ENCODE assay signal across 20 mouse cellular contexts in the genomic region with DNA sequence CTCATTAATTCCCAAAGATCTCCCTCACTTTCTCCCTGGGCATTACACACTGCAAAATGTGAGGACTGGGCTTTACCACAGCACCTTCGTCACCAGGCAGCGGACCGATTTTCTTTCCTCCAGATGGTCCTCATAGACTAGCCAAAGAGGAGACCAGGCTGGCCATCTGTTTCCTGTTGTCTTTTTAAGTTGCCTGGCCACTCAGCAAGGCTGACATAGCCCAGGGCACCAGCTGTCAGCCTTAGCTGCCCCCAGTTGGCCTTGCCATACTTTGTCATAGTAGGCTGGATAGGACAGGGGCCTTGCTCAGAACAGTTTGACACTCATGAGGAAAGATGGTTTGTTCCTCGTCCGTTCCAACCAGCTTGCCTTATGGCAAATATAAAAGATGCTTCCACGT. TPM values are rescaled to one million over a fixed set of nuclear protein-coding genes. Genes with fewer than 3 reads are reported as not detected.
DNase-seq lines count a peak whose midpoint lies in the region; ATAC-seq lines count a peak whose summit lies in the region.
"Had no signal": no experiment of that assay in that cellular context is flagged by ENCODE, and none has a peak within 500 bp of the region (broad histone marks: within the 10 kb centered on the region; RNA-seq: fewer than 3 reads in every experiment).

No protein-coding gene starts in this region.

- H3K9me3 ChIP-seq in hindbrain, embryonic 15.5 days = no peaks in the 10 kb centered on the region
- H3K9me3 ChIP-seq: midbrain, embryonic 15.5 days; stomach, embryonic 15.5 days had no signal

- H3K36me3 ChIP-seq in hindbrain, embryonic 15.5 days = no peaks in the 10 kb centered on the region
- H3K36me3 ChIP-seq: midbrain, embryonic 15.5 days; stomach, embryonic 15.5 days had no signal

- WGBS in hindbrain, embryonic 15.5 days = 71% methylated on average over 6 of the region's 6 CpGs

- ATAC-seq in cerebellum, adult (ENCODE audit: insufficient number of reproducible peaks, low FRiP score, low TSS enrichment) = peak; percentile 86
- peak; percentile 79 for ATAC-seq in hindbrain, embryonic 15.5 days (ENCODE audit: low FRiP score, low read depth)
- ATAC-seq: midbrain, embryonic 15.5 days; Patski had no signal

- DNase-seq in brain, adult 2 months (ENCODE audit: low read depth, low spot score) = peak; percentile 98
- peak; percentile 80 to 83 for DNase-seq in cerebellum, postnatal 36 days
- no peak for DNase-seq in lung, adult 18-20 months
- DNase-seq in lung, postnatal 14 days = no peak
- DNase-seq in right cerebral cortex, postnatal 14 days = no peak
- DNase-seq: adrenal gland, adult 2 months; gastrocnemius, adult 2 months; heart, adult 2 months; heart, postnatal 36 days; kidney, adult 18-20 months; kidney, postnatal 4 days; lung, postnatal 10 days; right cerebral cortex, postnatal 4 days had no signal

- no peaks in the 10 kb centered on the region for H3K27me3 ChIP-seq in hindbrain, embryonic 15.5 days
- H3K27me3 ChIP-seq: midbrain, embryonic 15.5 days; Patski; stomach, embryonic 15.5 days had no signal

- H3K9ac ChIP-seq in hindbrain, embryonic 15.5 days = no peak overlapping the region
- H3K9ac ChIP-seq: midbrain, embryonic 15.5 days; stomach, embryonic 15.5 days had no signal

- no peak overlapping the region for H3K4me3 ChIP-seq in hindbrain, embryonic 15.5 days
- H3K4me3 ChIP-seq: gastrocnemius, adult 2 months; heart, adult 2 months; midbrain, embryonic 15.5 days; stomach, embryonic 15.5 days had no signal

- no peak overlapping the region for H3K4me2 ChIP-seq in hindbrain, embryonic 15.5 days
- H3K4me2 ChIP-seq: liver, embryonic 11.5 days; midbrain, embryonic 15.5 days; stomach, embryonic 15.5 days had no signal

- H3K27ac ChIP-seq in hindbrain, embryonic 15.5 days (replicated peaks) = no peak overlapping the region
- H3K27ac ChIP-seq: gastrocnemius, adult 2 months; heart, adult 2 months; midbrain, embryonic 15.5 days; stomach, embryonic 15.5 days had no signal

- H3K4me1 ChIP-seq in hindbrain, embryonic 15.5 days (replicated peaks) = no peaks in the 10 kb centered on the region
- H3K4me1 ChIP-seq: midbrain, embryonic 15.5 days; stomach, embryonic 15.5 days had no signal

RNA-seq across cellular contexts. Expression of gene Gm5485, which starts 39.8 kb away (rescaled TPM):
- not detected in 2 replicates for polyA plus RNA-seq in hindbrain, embryonic 15.5 days (2015; fragmentation: Nextera tagmentation; extraction: Ambion mirVana)
- polyA plus RNA-seq: adrenal gland, adult 2 months; heart, adult 2 months; liver, embryonic 11.5 days; midbrain, embryonic 15.5 days; Patski; urinary bladder, adult 2 months had no signal

RNA-seq across cellular contexts. Expression of gene Morc1, which starts 58.6 kb away (rescaled TPM):
- 0.16 and 0.20 TPM in 2 replicates for polyA plus RNA-seq in hindbrain, embryonic 15.5 days (2015; fragmentation: Nextera tagmentation; extraction: Ambion mirVana)
- polyA plus RNA-seq: adrenal gland, adult 2 months; midbrain, embryonic 15.5 days; Patski had no signal

Comparison
In these comparisons a context has a peak if more than half of its experiments do, and no peak if none do; other contexts are left out.
1. DNase-seq: peak in brain, adult 2 months (single experiment) and cerebellum, postnatal 36 days (2 of 2); none in lung, adult 18-20 months (0 of 2), lung, postnatal 14 days (single experiment) and right cerebral cortex, postnatal 14 days (single experiment).